Mouse (Mus musculus): ENCODE measurements at regions not wholly inside any gene's neighbourhood (a gene's known extent, or its start where the extent isn't known, plus 50 kb on each side); places are given as distances from the start of the nearest gene placed in this dataset.
A peak's percentile ranks its signal among the peaks of the same experiment; 100 is the strongest.

DNA sequence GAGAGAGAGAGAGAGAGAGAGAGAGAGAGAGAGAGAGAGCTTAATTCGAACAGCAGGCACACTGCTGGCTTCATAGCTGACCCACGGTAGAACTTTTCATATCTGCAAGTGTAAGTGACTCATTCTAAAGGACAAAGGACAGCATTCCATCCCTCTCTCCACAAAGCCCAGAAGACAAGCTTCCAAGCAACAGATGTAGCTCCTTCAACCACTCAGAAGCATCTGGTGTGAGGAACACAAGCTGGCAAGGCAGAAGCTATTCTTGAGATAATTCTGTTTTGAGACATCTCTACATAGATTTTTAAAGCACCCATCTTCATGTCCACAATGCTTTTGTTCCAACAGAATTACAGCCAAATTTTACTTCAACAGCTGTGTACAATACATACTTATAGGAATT lies 294.2 kb upstream of the Gria1 start:
- no peaks in the 10 kb centered on the region for H3K4me1 ChIP-seq (ENCODE audit: control insufficient read depth, insufficient read depth, low read length)
- TF ChIP-seq POLR2A (IDR thresholded peaks at IDR 0.05; ENCODE audit: insufficient read depth, low read depth, low read length): no peak
- TF ChIP-seq CTCF (IDR thresholded peaks at IDR 0.05; ENCODE audit: insufficient read depth, low read depth, low read length): no peak
- 75% methylated on average over 2 of the region's 2 CpGs for WGBS
- no peak overlapping the region for H3K4me3 ChIP-seq (ENCODE audit: insufficient read depth, low read depth, low read length)
- no peak overlapping the region for H3K27ac ChIP-seq (ENCODE audit: insufficient read depth, low read depth, low read length)

DNA sequence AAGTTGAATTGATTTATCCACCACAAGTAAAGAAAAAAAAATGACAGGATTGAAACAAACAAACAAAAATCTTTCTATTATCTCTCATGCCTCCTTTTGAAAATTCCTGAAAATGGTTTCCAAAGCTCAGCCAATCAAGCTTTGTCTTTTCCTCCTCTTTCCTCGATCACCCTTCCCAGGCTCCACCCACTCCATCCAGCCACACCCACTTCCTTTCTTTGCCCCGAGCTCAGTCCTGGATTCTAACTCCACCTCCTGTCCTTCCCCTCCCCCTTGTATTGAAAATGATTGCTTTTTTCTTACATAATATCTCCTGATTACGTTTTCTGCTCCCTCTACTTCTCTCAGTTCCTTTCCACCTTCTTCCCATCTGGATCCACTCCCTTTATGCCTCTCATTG lies 286.0 kb upstream of the Gria1 start:
- WGBS: 51% methylated on average over 3 of the region's 3 CpGs
- no peak overlapping the region for H3K27ac ChIP-seq (ENCODE audit: insufficient read depth, low read depth, low read length)
- H3K4me3 ChIP-seq (ENCODE audit: insufficient read depth, low read depth, low read length): no peak overlapping the region
- H3K4me1 ChIP-seq (ENCODE audit: control insufficient read depth, insufficient read depth, low read length): no peaks in the 10 kb centered on the region
- no peak for TF ChIP-seq POLR2A (IDR thresholded peaks at IDR 0.05; ENCODE audit: insufficient read depth, low read depth, low read length)
- TF ChIP-seq CTCF (IDR thresholded peaks at IDR 0.05; ENCODE audit: insufficient read depth, low read depth, low read length): no peak

- Histone ChIP-seq H3K4me1 (ENCODE audit: control insufficient read depth, insufficient read depth, low read length) (no peaks in the 10 kb centered on the region), H3K27ac (ENCODE audit: insufficient read depth, low read depth, low read length) (no peak overlapping the region), H3K4me3 (ENCODE audit: insufficient read depth, low read depth, low read length) (no peak overlapping the region)
- TF ChIP-seq CTCF (IDR thresholded peaks at IDR 0.05; ENCODE audit: insufficient read depth, low read depth, low read length) (no peak), POLR2A (IDR thresholded peaks at IDR 0.05; ENCODE audit: insufficient read depth, low read depth, low read length) (no peak)
Observed at GRCm38 (mm10) chr11:56726161-56726560, 285.0 kb upstream of the Gria1 start.

DNA sequence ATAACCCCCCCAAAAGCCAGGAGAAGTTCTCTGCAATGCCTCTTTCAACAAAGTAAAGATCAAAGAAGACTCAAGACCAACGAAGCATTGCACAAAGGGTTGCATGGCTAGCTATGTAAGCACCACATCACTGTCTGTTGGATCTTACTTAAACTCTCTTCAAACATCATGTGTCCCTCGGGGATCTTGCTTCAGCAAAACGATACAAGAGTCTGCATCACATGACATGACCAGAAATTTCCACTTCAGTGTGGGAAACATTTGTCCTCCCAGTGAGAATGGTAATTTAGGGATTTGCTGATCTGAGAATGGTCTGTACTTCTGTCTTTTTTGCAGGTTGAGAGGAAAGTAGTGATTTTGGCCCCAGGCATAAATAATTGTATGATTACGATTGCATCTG lies 283.6 kb upstream of the Gria1 start:
- H3K4me3 ChIP-seq (ENCODE audit: insufficient read depth, low read depth, low read length): no peak overlapping the region
- 68% methylated on average over 4 of the region's 4 CpGs for WGBS
- no peak for TF ChIP-seq POLR2A (IDR thresholded peaks at IDR 0.05; ENCODE audit: insufficient read depth, low read depth, low read length)
- TF ChIP-seq CTCF (IDR thresholded peaks at IDR 0.05; ENCODE audit: insufficient read depth, low read depth, low read length): no peak
- no peaks in the 10 kb centered on the region for H3K4me1 ChIP-seq (ENCODE audit: control insufficient read depth, insufficient read depth, low read length)
- no peak overlapping the region for H3K27ac ChIP-seq (ENCODE audit: insufficient read depth, low read depth, low read length)

DNA sequence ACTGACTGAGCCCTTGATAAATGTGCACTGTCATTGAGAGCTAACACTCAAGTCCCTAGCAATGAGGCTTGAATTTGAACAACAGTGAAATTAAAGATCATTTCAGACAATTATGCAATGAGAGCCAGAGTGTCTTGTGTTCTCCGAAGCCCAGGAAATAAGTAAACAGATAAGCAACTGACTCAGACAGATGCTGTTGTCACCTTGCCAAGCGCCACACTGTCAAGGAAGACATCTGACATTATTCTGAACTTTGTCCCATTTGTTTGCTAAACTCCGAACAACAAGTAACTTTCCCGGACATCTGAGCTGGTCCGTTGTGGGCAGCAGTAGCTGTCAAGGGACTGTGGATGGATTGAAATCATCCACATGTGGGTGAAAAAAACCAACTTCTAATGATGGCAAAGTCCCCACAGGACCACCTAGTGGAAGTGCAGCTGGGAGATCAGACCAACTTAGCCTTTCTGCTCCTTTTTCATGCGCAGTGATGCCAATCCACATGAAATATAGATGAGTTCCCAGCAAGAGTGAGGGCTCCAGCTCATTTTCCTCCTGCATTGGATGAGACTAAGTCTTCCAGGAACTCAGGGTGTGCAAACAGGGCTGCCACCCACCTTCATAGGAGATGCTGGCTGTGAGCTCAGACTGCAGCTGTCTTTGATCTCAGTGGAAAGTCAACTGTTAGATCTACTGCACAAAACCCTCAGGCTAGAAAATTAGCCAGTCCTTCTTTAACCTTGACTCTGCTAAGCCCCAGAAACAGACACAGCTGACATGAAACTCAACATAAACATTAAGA lies 282.8 kb upstream of the Gria1 start:
- no peak overlapping the region for H3K4me3 ChIP-seq (ENCODE audit: insufficient read depth, low read depth, low read length)
- TF ChIP-seq POLR2A (IDR thresholded peaks at IDR 0.05; ENCODE audit: insufficient read depth, low read depth, low read length) (no peak), CTCF (IDR thresholded peaks at IDR 0.05; ENCODE audit: insufficient read depth, low read depth, low read length) (no peak)
- no peak overlapping the region for H3K27ac ChIP-seq (ENCODE audit: insufficient read depth, low read depth, low read length)
- H3K4me1 ChIP-seq (ENCODE audit: control insufficient read depth, insufficient read depth, low read length): no peaks in the 10 kb centered on the region
- WGBS: 72% methylated on average over 6 of the region's 6 CpGs

DNA sequence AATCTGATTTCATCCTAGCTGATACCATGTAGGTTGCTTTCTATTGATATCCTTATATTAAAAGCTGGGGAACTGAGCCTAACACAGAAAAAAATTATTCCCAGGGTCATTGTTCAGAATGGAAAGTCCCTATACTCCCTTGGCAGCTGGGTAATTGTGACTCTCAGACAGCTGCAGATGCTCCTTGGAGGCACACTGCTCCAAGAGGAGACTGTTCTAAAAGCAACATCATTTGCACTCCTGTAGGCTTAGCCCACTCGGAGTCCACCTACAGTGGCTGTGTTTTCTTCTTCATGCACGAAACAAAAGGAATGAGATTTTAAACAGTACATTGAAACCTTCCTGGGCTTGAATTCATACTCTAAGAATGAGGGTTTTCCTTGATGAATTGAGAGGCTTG lies 269.3 kb upstream of the Gria1 start:
- WGBS: 23% methylated on average over 2 of the region's 2 CpGs
- Histone ChIP-seq H3K4me1 (ENCODE audit: control insufficient read depth, insufficient read depth, low read length) (no peaks in the 10 kb centered on the region), H3K4me3 (ENCODE audit: insufficient read depth, low read depth, low read length) (no peak overlapping the region), H3K27ac (ENCODE audit: insufficient read depth, low read depth, low read length) (peak overlapping the region; percentile 73)
- TF ChIP-seq POLR2A (IDR thresholded peaks at IDR 0.05; ENCODE audit: insufficient read depth, low read depth, low read length): no peak
- no peak for TF ChIP-seq CTCF (IDR thresholded peaks at IDR 0.05; ENCODE audit: insufficient read depth, low read depth, low read length)

- WGBS: 41% methylated on average over 5 of the region's 5 CpGs
- Histone ChIP-seq H3K27ac (ENCODE audit: insufficient read depth, low read depth, low read length) (no peak overlapping the region), H3K4me1 (ENCODE audit: control insufficient read depth, insufficient read depth, low read length) (peaks cover 14% of the 10 kb centered on the region), H3K4me3 (ENCODE audit: insufficient read depth, low read depth, low read length) (no peak overlapping the region)
- no peak for TF ChIP-seq CTCF (IDR thresholded peaks at IDR 0.05; ENCODE audit: insufficient read depth, low read depth, low read length)
- TF ChIP-seq POLR2A (IDR thresholded peaks at IDR 0.05; ENCODE audit: insufficient read depth, low read depth, low read length): no peak
Observed at GRCm38 (mm10) chr11:56750032-56750431, 261.2 kb upstream of the Gria1 start.

- TF ChIP-seq POLR2A (IDR thresholded peaks at IDR 0.05; ENCODE audit: insufficient read depth, low read depth, low read length) (no peak), CTCF (IDR thresholded peaks at IDR 0.05; ENCODE audit: insufficient read depth, low read depth, low read length) (no peak)
- H3K4me3 ChIP-seq (ENCODE audit: insufficient read depth, low read depth, low read length): no peak overlapping the region
- WGBS: 44% methylated on average over 8 of the region's 8 CpGs
- no peak overlapping the region for H3K27ac ChIP-seq (ENCODE audit: insufficient read depth, low read depth, low read length)
- H3K4me1 ChIP-seq (ENCODE audit: control insufficient read depth, insufficient read depth, low read length): peaks cover 14% of the 10 kb centered on the region
Observed at GRCm38 (mm10) chr11:56750639-56751038, 260.5 kb upstream of the Gria1 start.

DNA sequence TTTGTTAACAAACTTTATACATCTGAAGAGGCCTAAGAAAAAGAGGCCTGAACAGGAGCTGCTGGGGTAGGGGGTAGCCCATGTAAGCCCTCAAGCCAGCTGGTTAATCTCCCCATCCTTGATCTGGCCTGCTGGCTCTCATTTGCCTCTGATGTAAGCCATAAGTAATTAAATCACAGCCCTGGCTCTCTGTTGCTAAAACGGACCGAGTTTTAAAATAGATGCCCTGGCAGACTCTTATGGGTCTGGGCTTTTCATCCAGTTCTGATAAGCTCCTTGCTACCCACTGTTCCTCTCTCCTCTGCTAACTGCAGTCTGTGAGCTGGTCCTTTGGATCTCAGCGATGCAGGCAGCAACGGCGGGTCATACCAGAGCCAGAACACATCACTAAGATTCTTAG lies 259.3 kb upstream of the Gria1 start:
- WGBS: 31% methylated on average over 5 of the region's 5 CpGs

More for the DNA sequence above, 259.3 kb upstream of the Gria1 start:
- Histone ChIP-seq H3K27ac (ENCODE audit: insufficient read depth, low read depth, low read length) (peak overlapping the region; percentile 9), H3K4me3 (ENCODE audit: insufficient read depth, low read depth, low read length) (no peak overlapping the region), H3K4me1 (ENCODE audit: control insufficient read depth, insufficient read depth, low read length) (peaks cover 14% of the 10 kb centered on the region)
- TF ChIP-seq POLR2A (IDR thresholded peaks at IDR 0.05; ENCODE audit: insufficient read depth, low read depth, low read length) (no peak), CTCF (IDR thresholded peaks at IDR 0.05; ENCODE audit: insufficient read depth, low read depth, low read length) (no peak)

Measured in olfactory bulb, adult 2 months (tissue).